Mouse (Mus musculus) ES-Bruce4 (cell line): ENCODE measurements around the gene Sapcd1.

Source experiments
- CTCF ChIP-seq: IDR thresholded peaks from one replicate; pipeline ENCODE4 v1.8.1; 2011; ENCODE audit warnings: low read depth, low read length
- EP300 ChIP-seq: IDR thresholded peaks from 2 replicates; pipeline ENCODE4 v1.6.1; 2011; ENCODE audit warnings: low read depth, low read length; ENCODE audit not compliant: insufficient read depth
- POLR2A ChIP-seq: IDR thresholded peaks from one replicate; pipeline ENCODE4 v1.8.1; 2011; ENCODE audit warnings: low read length; ENCODE audit not compliant: insufficient read depth

- no peak for TF ChIP-seq EP300
- no peak for TF ChIP-seq CTCF
- TF ChIP-seq POLR2A = no peak
These were observed 17.3 kb upstream of the Sapcd1 start for GRCm38 (mm10) chr17:35044904-35045806.
